Mouse (Mus musculus) MEL (cell line): ENCODE measurements around the gene Hivep2. TPM values are rescaled to one million over a fixed set of nuclear protein-coding genes. Genes with fewer than 3 reads are reported as not detected.

Experiments
- DNase-seq: peaks from one replicate; pipeline ENCODE4 v3.0.0; 2011; ENCODE audit warnings: low read depth, low spot score
- H3K27ac ChIP-seq: 2 replicates; pipeline ENCODE4 v1.5.1; 2012; ENCODE audit warnings: low read depth, mild to moderate bottlenecking, control low read depth, low read length, moderate library complexity; ENCODE audit not compliant: control insufficient read depth
- H3K27me3 ChIP-seq, 2 experiments: fragments of 150-350 bp in 1 of 2; sonication (generic) in 1 of 2; 2 replicates each; pipeline ENCODE4 v1.6.1; 2012; ENCODE audit warnings: low read length in 2 of 2, mild to moderate bottlenecking in 2 of 2, improper control_type of control experiment in 1 of 2, moderate library complexity in 1 of 2; ENCODE audit not compliant: insufficient read depth in 2 of 2, control insufficient read depth in 1 of 2
- H3K36me3 ChIP-seq, 2 experiments: 2 replicates each; pipeline ENCODE4 v1.6.1; 2012 to 2014; ENCODE audit warnings: low read length in 2 of 2, improper control_type of control experiment in 1 of 2, inconsistent platforms in 1 of 2, mild to moderate bottlenecking in 1 of 2; ENCODE audit not compliant: insufficient read depth in 2 of 2, control insufficient read depth in 1 of 2
- H3K4me1 ChIP-seq, 2 experiments: fragments of 150-350 bp in 1 of 2; sonication (generic) in 1 of 2; 2 replicates each; pipeline ENCODE4 v1.6.1; 2012; ENCODE audit warnings: low read length in 2 of 2, improper control_type of control experiment in 1 of 2, mild to moderate bottlenecking in 1 of 2; ENCODE audit not compliant: insufficient read depth in 2 of 2, control insufficient read depth in 1 of 2
- H3K4me3 ChIP-seq, 2 experiments: fragments of 150-350 bp in 1 of 2; sonication (generic) in 1 of 2; 2 replicates each; pipeline ENCODE4 v1.5.1; 2012; ENCODE audit warnings: low read depth in 2 of 2, low read length in 2 of 2, mild to moderate bottlenecking in 2 of 2, moderate library complexity in 2 of 2, control low read depth in 1 of 2, improper control_type of control experiment in 1 of 2; ENCODE audit not compliant: control insufficient read depth in 1 of 2, insufficient read depth in 1 of 2
- H3K79me2 ChIP-seq: 2 replicates; pipeline ENCODE4 v1.6.1; 2012; ENCODE audit warnings: mild to moderate bottlenecking, low read length, moderate library complexity; ENCODE audit not compliant: control insufficient read depth, poor library complexity, insufficient read depth
- H3K9ac ChIP-seq: 2 replicates; pipeline ENCODE4 v1.6.1; 2012; ENCODE audit warnings: low read depth, mild to moderate bottlenecking, control low read depth, low read length, moderate library complexity; ENCODE audit not compliant: control insufficient read depth, poor library complexity, severe bottlenecking
- H3K9me3 ChIP-seq: fragments of 150-350 bp; sonication (generic); replicated peaks from 2 replicates; pipeline ENCODE4 v1.6.1; 2012; ENCODE audit warnings: mild to moderate bottlenecking, low read length, improper control_type of control experiment, moderate library complexity; ENCODE audit not compliant: insufficient read depth
- BHLHE40 ChIP-seq: IDR thresholded peaks from 2 replicates; pipeline ENCODE4 v1.6.1; 2012; ENCODE audit warnings: low read depth, mild to moderate bottlenecking, inconsistent platforms, low read length, improper control_type of control experiment, borderline replicate concordance
- CHD1 ChIP-seq: IDR thresholded peaks from 2 replicates; pipeline ENCODE4 v1.6.1; 2012; ENCODE audit warnings: low read depth, mild to moderate bottlenecking, inconsistent platforms, low read length, improper control_type of control experiment
- CTCF ChIP-seq, 3 experiments: IDR thresholded peaks in 2 of 3; conservative IDR thresholded peaks in 1 of 3; 2 replicates each; pipeline ENCODE4 v1.5.1; 2011 to 2012; ENCODE audit warnings: low read length in 3 of 3, low read depth in 2 of 3, mild to moderate bottlenecking in 2 of 3, improper control_type of control experiment in 1 of 3, inconsistent platforms in 1 of 3, mixed read lengths in 1 of 3, moderate library complexity in 1 of 3; ENCODE audit not compliant: control insufficient read depth in 1 of 3, insufficient read depth in 1 of 3, poor library complexity in 1 of 3, severe bottlenecking in 1 of 3
- E2F4 ChIP-seq: IDR thresholded peaks from 2 replicates; pipeline ENCODE4 v1.6.1; 2011; ENCODE audit warnings: low read depth, low read length, improper control_type of control experiment, borderline replicate concordance
- EP300 ChIP-seq, 2 experiments: IDR thresholded peaks; 2 replicates each; pipeline ENCODE4 v1.6.1; 2011; ENCODE audit warnings: improper control_type of control experiment in 2 of 2, low read length in 2 of 2, low read depth in 1 of 2, mild to moderate bottlenecking in 1 of 2
- GABPA ChIP-seq: IDR thresholded peaks from 2 replicates; pipeline ENCODE4 v1.6.1; 2012; ENCODE audit warnings: low read depth, mild to moderate bottlenecking, inconsistent platforms, low read length, improper control_type of control experiment, moderate library complexity
- GATA1 ChIP-seq: IDR thresholded peaks from 2 replicates; pipeline ENCODE4 v1.6.1; 2011; ENCODE audit warnings: low read depth, low read length, improper control_type of control experiment
- MEF2A ChIP-seq: IDR thresholded peaks from 2 replicates; pipeline ENCODE4 v1.6.1; 2014; ENCODE audit warnings: low read depth, mild to moderate bottlenecking, inconsistent platforms, low read length, improper control_type of control experiment; ENCODE audit not compliant: poor library complexity, insufficient replicate concordance, severe bottlenecking; ENCODE audit errors: extremely low read depth
- MXI1 ChIP-seq: IDR thresholded peaks from 2 replicates; pipeline ENCODE4 v1.6.1; 2011; ENCODE audit warnings: mild to moderate bottlenecking, low read depth, low read length, improper control_type of control experiment
- MYB ChIP-seq: IDR thresholded peaks from 2 replicates; pipeline ENCODE4 v1.6.1; 2011; ENCODE audit warnings: mild to moderate bottlenecking, low read depth, low read length, improper control_type of control experiment
- MYC ChIP-seq: IDR thresholded peaks from 2 replicates; pipeline ENCODE4 v1.6.1; 2011; ENCODE audit warnings: low read depth, mild to moderate bottlenecking, low read length, improper control_type of control experiment, moderate library complexity
- NELFE ChIP-seq: IDR thresholded peaks from 2 replicates; pipeline ENCODE4 v1.6.1; 2011; ENCODE audit warnings: low read depth, low read length, improper control_type of control experiment
- NRF1 ChIP-seq: IDR thresholded peaks from 2 replicates; pipeline ENCODE4 v1.6.1; 2014; ENCODE audit warnings: low read depth, mild to moderate bottlenecking, inconsistent platforms, low read length, improper control_type of control experiment, moderate library complexity; ENCODE audit not compliant: poor library complexity, insufficient read depth, severe bottlenecking
- RAD21 ChIP-seq: IDR thresholded peaks from 2 replicates; pipeline ENCODE4 v1.6.1; 2011; ENCODE audit warnings: mild to moderate bottlenecking, low read depth, low read length, improper control_type of control experiment
- RCOR1 ChIP-seq: IDR thresholded peaks from 2 replicates; pipeline ENCODE4 v1.6.1; 2012; ENCODE audit warnings: low read depth, mild to moderate bottlenecking, inconsistent platforms, low read length, improper control_type of control experiment
- SIN3A ChIP-seq: IDR thresholded peaks from 2 replicates; pipeline ENCODE4 v1.6.1; 2012; ENCODE audit warnings: low read length, improper control_type of control experiment, inconsistent platforms
- SMC3 ChIP-seq: IDR thresholded peaks from 2 replicates; pipeline ENCODE4 v1.6.1; 2011; ENCODE audit warnings: low read depth, low read length, improper control_type of control experiment
- TBP ChIP-seq: IDR thresholded peaks from 2 replicates; pipeline ENCODE4 v1.8.0; 2011; ENCODE audit warnings: low read depth, low read length, improper control_type of control experiment
- TCF12 ChIP-seq: IDR thresholded peaks from 2 replicates; pipeline ENCODE4 v1.6.1; 2014; ENCODE audit warnings: low read depth, mild to moderate bottlenecking, inconsistent platforms, low read length, improper control_type of control experiment, moderate library complexity
- UBTF ChIP-seq: IDR thresholded peaks from 2 replicates; pipeline ENCODE4 v1.6.1; 2012; ENCODE audit warnings: low read depth, mild to moderate bottlenecking, inconsistent platforms, low read length, improper control_type of control experiment, moderate library complexity, borderline replicate concordance; ENCODE audit not compliant: insufficient read depth
- ZMIZ1 ChIP-seq: IDR thresholded peaks from 2 replicates; pipeline ENCODE4 v1.6.1; 2012; ENCODE audit warnings: low read depth, mild to moderate bottlenecking, inconsistent platforms, low read length, improper control_type of control experiment, moderate library complexity
- polyA plus RNA-seq, 2 experiments: library from polyadenylated mRNA; stranded (reverse) in 1 of 2; unstranded in 1 of 2; fragments of >175 nt in 1 of 2; fragments of >200 nt in 1 of 2; gene quantifications; 2 replicates each; pipeline versions ENCODE4 v1.2.1 to v1.2.4; 2012; ENCODE audit warnings: low replicate concordance in 2 of 2, low read depth in 1 of 2; ENCODE audit not compliant: insufficient read length in 2 of 2, insufficient read depth in 1 of 2, missing spikeins in 1 of 2
- total RNA-seq: library from RNA; depleted of rRNA; stranded (reverse); fragments of 300-350 nt; gene quantifications from 2 replicates; pipeline ENCODE4 v1.2.3, GENCODE M21; 2012

Gene Hivep2
- total and polyA plus RNA-seq, 3 experiments = not detected

DNA sequence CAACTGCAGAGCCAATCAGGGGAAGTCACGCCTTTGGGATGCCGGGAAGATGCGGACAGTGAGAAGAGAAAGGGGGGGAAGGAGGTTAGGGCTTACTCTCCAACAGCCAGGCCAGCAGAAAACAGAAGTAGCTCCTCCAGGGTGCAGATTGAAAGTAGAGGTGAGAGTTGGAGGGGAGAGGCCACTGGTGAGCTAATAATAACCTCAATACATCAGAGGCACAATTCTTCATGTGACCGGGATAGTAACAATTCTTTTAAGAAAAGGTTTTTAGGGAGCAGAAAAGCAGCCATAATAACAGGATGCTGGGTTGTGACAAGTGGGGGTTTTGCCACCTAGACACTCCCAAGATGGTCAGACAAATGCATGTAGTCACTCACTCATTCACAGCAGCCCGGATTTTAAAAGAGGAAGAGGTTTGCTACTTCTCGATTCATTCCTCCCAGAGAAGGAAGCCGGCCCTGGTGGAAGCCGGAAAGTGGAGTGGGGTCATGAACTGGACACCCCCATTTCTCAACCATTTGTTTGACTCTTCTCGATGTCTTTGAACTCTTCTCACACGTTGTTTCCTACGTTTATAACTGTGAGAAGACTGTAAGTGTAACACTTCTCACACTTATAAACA lies 220.6 kb downstream of the Hivep2 start:
- Histone ChIP-seq H3K79me2 (no peaks in the 10 kb centered on the region), H3K9ac (no peak overlapping the region), H3K9me3 (no peaks in the 10 kb centered on the region), H3K4me1 (no peaks in the 10 kb centered on the region), H3K27ac (no peak overlapping the region), H3K36me3 (no peaks in the 10 kb centered on the region), H3K27me3 (no peaks in the 10 kb centered on the region), H3K4me3 (no peak overlapping the region)
- no peak for TF ChIP-seq MYB
- TF ChIP-seq SIN3A = no peak
- TF ChIP-seq GATA1 = no peak
- no peak for TF ChIP-seq MYC
- TF ChIP-seq UBTF = no peak
- no peak for TF ChIP-seq NRF1
- TF ChIP-seq TCF12 = no peak
- no peak for TF ChIP-seq EP300 (IDR thresholded peaks at IDR 0.05; ENCODE audit: low read depth in 1 of 2, low read length in 2 of 2)
- DNase-seq = no peak

DNA sequence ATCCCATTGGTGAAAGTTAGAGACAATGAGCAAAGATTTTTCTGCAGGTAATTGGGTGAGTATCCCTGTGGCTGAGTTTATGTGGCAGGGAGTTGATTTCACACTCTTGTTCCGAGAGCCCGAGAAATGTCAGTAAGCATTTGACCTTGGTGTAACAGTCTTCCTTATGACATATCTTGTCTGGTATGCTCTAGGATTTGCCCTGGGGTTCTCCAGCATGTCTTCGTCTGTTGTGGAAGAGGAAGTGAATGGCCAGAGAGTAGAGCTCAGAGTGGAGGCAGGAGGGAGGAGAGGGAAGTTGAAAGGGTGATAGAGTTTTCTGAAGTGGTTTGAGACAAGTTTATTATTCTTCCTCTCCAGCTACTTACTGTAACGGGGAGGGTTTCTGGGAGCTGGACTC lies 223.2 kb downstream of the Hivep2 start:
- H3K27me3 ChIP-seq = no peaks in the 10 kb centered on the region
- no peak overlapping the region for H3K27ac ChIP-seq
- no peak for DNase-seq
- TF ChIP-seq EP300 (IDR thresholded peaks at IDR 0.05; ENCODE audit: low read depth in 1 of 2, low read length in 2 of 2) (no peak), MEF2A (no peak), GATA1 (no peak), BHLHE40 (no peak), TBP (no peak), NRF1 (no peak), NELFE (no peak), RCOR1 (no peak), GABPA (no peak), SMC3 (no peak), CHD1 (no peak), TCF12 (no peak), MYC (no peak), MXI1 (no peak), ZMIZ1 (no peak), E2F4 (no peak), RAD21 (no peak), SIN3A (no peak), CTCF (IDR thresholded peaks at IDR 0.05 in 2 of 3, conservative IDR thresholded peaks at IDR 0.05 in 1 of 3; ENCODE audit: control insufficient read depth in 1 of 3, insufficient read depth in 1 of 3, low read depth in 2 of 3, low read length in 3 of 3, poor library complexity in 1 of 3, severe bottlenecking in 1 of 3) (no peak)
- no peaks in the 10 kb centered on the region for H3K9me3 ChIP-seq
- H3K79me2 ChIP-seq = no peaks in the 10 kb centered on the region
- no peaks in the 10 kb centered on the region for H3K36me3 ChIP-seq
- no peak overlapping the region for H3K4me3 ChIP-seq
- H3K4me1 ChIP-seq = no peaks in the 10 kb centered on the region
- no peak overlapping the region for H3K9ac ChIP-seq
